Mouse (Mus musculus) embryo, embryonic 11.5 days (tissue): ENCODE results near the gene Prr5l.

Source experiments
- DNase-seq: peaks from one replicate; pipeline ENCODE4 v3.0.0-alpha.2; 2012; ENCODE audit warnings: low read depth, low spot score

Prr5l gene

DNA sequence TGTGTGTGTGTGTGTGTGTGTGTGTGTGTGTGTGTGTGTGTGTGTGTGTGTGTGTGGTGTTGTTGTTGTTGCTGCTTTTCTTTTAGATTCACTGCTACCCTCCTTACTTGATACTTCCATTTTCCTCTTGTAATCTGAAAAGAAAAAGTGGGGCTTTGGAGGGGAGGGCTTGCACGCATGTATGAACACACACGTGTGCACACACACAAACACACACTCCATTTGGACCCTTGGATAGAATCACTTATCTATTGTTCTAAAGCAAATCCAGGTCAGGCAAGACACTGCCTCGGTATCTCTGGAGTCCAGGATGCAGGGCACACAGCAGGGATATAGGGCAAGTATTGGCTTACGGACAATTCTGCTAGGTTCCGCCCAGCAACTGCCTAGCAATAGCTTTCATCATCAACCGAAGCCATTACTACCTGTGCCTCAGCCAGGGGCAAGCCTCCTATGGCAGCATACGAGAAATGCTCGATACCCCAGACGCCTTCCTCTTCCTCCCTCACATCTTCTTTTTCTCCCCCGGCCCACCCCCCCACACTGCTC, 159.4 kb downstream of the Prr5l start:
- no peak for DNase-seq

DNA sequence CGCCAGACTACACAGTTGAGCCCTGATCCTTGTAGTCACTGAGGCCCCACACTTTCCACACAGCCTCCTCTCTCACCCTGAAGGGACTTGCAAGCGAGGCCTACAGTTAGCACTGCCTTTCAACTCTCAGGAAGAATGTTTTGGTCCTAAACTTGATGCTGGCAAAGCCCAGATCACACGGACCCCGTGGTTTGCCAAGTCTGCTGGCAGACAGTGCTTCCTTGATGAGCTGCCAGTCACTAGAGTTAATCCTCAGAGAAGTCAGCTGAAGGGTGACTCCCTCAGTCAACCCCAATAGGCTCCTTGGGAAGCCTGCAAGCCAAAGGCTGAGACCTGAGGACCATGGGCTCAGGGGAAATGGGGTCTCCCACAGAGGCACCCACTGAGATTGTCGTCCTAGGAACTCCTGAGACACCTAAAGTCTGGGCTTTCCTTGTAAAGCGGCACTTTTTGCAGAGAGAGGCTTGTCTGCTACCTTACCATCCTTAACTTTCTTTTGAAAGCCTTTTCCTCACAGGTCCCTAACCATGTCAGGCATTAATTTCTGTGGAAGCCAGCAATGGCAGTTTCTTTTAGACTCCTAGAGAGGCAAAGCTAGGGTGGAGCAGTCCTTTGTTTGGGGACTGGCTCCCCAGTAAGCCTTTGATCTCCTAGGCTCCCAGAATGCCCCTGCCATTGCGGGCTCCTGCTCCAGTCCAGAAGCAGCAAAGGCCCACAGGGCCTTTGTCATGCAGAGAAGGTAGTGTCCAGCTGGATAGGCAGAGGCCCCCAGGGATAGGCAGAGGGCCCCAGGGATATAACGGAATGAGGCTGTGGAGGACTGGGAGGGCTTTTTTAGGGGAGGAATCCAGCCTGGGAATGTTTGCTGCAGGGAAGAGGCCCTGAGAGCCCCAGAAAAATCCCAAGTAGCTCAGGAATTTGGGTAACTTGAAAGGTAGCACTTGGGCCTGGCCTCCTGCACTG, 160.2 kb downstream of the Prr5l start:
- DNase-seq: peak; percentile 24

DNA sequence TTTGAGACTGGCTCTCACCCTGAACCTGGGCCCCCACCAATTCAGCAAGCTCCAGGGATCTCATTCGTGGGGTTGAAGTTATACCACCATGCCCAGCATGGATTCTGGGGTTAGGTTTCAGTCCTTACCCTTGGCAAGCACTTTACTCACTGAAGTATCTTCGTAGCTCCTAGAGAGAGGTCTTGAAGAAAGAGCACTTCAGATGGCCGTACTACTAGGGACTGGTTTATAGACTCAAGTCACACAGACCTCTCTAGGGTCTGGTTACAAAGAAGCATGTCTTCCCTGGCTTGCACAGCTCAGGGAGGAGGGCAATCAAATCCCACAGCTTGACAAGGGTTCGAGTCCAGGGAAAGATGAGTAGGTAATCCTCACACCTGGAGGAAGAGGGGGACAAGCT, 161.0 kb downstream of the Prr5l start:
- no peak for DNase-seq

DNA sequence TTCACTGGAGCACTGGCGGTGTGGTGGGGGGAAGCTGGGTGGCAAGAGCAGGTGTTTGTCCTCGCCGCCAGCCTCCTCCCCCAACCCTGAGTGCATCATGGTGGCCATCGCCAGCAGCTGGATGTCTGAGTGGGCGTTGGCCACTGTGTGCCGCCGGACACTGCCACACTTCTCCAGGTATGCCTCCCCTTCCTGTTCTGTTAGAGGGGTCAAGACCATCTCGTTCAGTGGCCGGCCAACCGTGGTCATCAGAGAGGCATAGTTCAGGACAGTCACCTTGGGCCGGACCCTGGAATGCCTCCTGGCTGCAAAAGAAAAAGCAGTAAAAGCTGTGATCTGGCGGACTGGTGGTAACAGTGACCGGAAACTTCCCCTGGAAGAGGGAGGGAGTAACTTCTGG, 165.7 kb downstream of the Prr5l start:
- no peak for DNase-seq

DNA sequence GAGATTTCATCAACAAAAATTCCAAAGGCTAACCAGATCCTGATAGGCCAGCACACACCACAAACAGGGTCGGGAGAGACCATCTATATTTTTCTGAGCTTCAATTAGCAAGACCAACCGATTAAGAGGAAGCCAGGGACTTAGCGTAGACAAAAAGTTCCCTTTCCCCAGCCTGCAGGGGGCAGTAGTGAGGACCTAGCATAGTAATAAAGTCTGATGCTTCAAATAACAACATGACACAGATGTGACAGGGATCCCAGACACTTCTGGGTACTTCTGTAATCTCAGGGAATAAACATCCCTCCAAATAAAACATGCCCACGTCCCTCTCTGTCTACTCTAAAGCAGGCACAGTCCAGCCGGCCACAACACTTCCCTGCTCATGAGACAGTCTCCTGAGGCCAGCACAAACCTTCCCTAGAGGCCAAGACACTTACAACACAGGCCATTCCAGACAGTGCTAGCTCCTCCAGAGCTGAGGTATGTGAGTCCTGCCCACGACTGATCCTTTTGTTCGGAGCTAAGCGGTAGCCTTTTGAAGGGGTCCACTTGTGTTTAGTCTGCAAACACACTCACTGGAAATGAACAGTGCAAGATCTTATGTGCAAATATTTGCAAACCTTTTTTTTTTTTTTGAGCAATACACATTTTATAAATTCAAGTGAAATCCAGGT, 167.0 kb downstream of the Prr5l start:
- no peak for DNase-seq

DNA sequence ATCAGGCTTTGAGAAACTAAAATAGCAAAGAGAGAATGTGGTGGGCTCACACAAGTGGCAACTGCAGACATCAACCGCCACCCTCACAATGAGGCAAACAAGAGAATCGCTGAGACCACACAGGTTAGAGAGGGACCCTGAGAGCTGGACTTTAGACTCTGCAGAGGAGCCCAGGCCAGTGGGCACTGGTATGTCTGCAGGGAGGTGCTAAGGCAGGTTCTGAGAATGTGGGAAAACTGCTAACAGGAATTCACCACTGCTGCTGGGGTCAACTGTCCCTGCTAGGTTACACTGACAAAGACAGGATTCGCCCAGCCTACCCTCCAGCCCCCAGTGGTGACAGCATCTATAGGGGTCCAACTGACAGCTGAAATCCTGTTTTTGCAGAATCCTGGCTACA, 171.2 kb downstream of the Prr5l start:
- DNase-seq: no peak

DNA sequence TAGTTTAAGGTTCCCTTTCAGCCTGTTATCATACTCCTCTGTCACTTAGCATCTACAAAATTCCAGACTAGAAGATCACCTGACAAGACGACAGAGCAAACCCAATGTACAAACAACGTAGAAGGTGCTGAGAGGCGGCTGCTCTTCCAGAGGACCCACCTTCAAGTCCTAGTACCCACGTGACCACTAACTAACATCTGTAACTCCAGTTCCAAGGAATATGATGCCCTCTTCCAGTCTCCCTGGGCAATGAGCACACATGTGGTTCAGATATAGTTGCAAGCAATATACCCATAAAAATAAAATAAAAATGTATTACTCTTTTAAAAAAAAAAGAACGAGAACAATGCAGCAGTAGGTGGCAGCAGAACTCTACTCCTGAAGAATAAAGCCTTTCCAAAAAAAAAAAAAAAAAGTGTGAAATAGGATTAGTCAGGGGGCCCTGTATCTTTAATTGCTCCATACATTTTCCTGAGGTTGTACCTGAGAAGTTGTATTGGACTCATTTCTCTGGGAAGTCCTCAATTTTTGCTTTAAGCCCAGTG, 176.8 kb downstream of the Prr5l start:
- DNase-seq: no peak

DNA sequence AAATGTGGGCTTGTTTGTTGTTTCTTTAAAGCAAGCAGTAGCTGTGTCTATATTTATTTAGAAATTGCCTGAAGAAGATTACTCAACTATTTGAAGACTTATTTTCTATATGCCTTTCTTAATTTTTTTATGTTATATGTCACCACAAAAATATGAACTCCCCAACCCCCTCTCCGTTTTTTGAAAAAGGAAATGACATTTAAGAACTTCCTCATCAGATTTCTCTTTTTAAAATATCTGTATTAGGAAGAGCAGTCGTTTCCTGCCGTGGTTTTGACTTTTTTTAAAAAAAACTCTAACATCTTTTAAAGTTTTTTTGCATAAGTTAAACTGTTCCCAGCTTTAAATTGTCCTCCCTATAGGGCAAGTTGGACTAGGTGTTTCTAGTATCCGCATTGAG, 183.5 kb downstream of the Prr5l start:
- no peak for DNase-seq

DNA sequence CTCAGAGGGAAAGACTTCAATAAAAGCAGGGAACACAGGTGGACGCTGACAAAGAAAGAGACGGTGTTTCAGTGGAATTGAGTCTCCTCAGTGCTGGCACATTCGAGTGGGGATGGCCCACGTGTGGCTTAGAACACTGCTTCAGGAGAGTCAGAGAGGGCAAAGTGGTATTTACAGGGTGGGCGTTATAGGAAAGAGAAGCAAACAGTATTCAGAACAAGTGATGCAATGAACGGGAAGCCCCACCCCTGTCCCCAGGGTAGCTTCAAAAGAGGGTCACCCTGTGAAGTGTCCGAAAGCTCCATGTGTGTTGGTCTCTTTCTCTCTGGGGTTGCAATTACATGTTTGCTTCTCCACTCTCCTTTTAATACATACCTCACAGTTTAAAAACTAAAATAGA, 187.2 kb downstream of the Prr5l start:
- DNase-seq: no peak

DNA sequence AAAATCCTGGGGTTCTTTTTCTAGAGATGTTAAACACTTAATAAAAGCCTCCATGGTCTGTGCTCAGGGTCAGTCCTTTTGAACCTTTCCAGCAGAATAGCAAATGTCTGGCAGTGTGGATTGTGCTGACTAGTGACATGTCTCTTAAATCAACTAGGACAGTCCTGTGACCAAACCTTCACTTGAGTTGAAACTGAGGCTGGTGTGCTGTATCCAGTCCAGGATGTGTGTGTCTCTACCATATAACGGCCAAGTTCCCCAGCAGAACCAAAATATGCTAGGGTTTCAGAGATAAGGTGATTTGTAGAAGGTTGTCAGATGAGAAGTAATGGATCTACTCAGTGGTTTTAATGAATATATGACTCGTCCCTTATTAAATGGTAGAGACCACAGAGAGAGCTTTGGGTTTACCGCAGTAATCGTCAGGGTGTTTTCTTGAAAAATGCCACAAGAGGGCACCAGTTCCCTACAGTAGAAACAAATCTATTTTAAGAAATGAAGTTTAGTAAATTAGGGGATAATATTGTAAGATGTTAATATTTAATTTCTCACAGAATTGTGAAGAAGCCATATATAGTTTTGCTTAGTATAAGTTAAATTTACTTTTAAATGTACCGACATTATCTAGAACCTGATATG, 189.1 kb downstream of the Prr5l start:
- no peak for DNase-seq

DNA sequence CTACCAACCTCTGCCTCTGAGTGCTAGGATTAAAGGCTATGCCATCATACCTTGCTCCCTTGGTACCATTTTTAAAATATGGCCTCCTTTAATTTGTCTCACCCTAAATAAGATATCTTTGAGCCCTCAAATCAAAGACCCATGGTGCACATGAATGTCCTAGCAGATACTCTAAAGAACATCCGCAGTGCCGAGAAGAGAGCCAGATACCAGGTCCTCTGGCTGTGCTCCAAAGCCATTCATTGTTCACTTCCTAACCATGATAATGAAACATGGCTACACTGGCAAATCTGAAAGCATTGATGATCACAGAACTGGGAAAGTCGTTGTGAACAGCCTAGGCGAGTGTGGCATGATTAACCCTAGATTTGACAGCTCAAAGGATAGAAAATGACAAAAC, 189.8 kb downstream of the Prr5l start:
- DNase-seq: no peak

DNA sequence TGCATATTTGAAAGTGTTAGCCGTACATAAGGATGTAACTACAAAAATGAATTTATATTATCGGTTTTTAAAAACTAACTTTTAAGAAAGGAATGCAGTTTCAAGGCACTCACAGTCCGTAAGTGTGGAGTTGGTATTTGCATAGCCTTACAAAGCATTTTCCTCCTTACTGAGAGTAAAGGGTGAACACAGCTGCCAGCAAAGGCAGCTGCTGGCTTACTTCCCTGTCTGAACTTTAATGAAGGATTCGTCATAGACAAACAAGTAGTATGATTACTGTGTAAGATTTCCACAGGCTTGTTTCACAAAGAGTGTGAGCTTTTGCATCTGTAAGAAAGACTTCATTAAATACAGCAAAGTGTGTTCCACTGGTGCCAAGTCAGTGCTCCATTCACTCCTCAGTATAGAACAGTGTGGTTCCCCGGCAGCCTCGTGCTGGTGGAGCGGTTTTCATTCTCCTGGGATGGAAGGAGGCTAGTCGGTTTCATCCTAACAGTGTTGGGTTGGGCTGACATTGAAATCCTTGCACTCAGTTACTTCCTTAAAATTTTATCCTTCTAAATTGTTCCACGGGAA, 192.5 kb downstream of the Prr5l start:
- DNase-seq: no peak

DNA sequence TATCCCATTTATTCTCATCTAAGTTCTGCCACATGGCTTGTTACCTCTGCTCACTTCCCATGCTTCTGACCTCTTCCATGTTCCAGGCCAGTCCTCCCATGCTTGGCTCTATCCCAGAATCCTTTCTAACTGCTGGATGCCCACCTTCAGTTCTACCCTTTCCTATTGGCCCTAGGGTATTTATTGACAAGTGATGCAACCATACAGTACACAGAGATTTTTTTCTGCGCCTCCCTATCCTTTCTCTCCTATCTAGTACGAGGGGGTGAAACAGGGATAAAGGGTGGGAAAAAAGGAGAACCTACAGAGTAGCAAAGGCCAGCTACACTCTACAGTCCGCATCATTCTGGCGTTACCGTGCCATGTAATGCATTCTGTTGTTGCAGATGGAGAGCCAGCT, 194.8 kb downstream of the Prr5l start:
- DNase-seq: no peak

DNA sequence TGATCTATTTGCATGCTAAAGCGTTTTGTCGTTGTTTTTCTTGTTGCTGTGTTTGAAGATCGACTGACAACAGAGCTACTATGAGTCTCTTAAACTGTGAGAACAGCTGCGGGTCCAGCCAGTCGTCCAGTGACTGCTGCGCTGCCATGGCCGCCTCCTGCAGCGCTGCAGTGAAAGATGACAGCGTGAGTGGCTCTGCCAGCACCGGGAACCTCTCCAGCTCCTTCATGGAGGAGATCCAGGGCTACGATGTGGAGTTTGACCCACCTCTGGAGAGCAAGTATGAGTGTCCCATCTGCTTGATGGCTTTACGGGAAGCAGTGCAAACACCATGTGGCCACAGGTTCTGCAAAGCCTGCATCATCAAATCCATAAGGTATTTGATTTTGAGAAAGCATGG, 198.4 kb downstream of the Prr5l start:
- no peak for DNase-seq

DNA sequence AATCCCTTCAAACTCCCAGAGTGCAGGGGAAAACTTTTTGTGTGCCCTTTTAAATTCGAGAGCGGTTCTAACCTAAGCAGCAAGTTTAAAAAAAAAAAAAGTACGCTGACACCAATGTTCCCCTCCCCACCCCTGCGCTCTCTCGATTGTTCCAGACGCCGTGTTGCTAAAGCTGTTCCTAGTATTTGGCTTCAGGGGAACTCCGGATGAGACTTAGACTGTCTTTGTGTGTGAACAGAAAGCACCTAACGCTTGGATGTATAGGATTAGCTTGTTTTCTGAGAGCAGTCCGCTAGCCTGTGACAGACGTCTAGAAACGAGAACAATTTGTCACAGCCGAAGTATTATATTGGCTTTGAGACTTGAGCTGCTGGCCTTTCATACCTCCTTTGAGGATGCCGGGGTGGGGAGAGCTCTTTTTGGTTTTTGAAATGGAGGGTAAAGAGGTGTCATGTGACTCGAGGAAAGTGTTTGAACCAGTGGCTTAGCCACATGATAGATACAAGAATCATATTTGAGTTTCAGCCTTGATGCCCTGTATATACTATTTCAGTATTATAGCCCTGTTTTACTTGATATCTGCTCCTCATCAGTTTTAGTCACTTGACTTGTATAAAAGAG, 203.6 kb downstream of the Prr5l start:
- DNase-seq: no peak

DNA sequence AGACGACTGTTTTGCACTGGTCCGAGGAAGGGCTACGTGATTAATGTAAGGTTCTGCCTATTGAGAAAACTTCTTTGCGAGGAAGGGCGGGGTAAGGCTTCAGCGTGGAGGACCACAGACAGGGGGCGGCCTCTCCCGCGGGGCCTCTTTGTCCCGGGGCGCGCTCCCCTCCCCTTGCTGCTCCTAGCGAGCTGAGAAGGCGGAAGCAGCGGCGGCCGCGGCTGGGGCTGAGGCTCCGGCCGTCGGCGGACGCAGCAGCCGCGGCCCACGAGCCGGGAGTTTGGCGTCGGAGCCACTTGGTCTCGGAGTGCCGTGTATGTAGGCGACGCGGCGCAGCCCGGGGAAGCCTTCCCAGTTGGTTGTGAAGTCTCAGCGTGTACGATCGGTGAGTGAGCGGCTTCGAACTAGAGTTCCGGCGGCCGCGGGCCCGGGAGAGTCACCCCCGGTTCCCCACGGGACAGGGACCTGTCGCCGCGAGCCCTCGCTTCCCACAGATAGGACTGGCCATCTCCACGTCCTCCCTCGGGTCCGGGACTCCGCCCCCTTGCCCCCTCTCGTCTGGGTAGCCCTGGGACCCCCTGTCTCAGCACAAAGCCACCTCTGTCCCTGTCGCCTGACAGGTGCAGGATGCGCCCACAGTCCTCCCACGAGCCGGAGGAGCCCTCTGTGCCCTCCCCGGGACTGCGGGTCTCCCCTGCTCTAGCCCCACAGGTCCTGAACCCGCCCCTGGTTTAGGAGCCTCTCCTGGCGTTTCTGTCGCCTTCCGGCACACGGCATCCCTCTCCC, 204.4 kb downstream of the Prr5l start, which contains the start of gene Traf6:
Gene Traf6, plus strand, starts transcription at position 194 of the 786 bp plus-strand sequence.
- DNase-seq: peak; percentile 67

DNA sequence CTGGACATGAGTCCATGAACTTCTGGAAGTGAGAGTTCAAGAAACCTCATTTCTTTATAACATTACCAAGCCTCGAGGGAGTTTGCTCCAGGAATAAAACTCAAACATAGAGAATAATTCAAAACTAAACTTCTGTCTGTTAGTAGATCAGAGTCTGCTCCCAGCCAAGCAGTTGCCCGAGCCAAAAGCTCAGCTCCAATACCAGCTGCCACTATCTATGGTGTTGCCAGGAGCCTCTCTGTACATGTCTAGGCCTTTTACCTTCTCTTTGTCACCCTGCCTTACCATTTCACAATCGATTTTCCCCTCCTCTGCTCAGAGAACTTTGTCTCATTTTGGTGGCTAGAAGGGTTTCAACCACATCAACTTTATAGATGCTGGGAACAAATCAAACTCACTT, 209.3 kb downstream of the Prr5l start:
- DNase-seq: no peak

DNA sequence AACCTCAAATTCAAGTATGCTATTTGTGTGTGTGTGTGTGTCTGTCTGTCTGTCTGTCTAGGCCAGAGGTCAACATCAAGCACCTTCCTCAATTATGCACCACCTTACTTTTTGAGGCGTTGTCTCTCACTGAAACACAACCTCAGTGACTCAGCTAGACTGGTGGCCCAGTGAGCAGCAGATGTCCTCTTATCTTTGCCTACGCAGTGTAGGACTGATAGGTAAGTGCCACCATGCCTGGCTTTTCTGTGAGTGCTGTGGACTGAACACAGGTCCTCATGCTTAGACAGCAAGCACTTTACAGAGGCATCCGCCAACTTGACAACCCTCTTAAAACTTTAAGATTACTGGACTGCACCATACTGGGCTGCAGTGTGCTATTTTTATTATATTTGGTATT, 214.1 kb downstream of the Prr5l start:
- DNase-seq: no peak

DNA sequence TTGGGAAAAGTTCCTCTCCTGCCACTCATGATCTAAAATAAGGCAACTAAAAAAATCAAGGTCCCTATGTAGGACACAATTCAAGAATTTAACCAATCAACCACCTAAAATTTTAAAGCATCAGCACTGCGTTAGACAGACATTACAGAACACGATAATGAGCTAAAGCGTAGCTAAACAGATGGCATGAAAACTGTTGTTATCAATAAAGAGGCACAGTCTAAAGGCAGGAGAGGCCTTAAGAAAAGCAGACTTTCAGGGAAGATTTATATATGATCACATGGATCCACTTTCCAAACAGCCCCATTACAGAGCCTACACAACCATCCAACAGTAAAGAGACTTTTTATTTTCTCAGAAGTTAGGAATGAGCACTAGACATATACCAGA, 217.1 kb downstream of the Prr5l start:
- no peak for DNase-seq

DNA sequence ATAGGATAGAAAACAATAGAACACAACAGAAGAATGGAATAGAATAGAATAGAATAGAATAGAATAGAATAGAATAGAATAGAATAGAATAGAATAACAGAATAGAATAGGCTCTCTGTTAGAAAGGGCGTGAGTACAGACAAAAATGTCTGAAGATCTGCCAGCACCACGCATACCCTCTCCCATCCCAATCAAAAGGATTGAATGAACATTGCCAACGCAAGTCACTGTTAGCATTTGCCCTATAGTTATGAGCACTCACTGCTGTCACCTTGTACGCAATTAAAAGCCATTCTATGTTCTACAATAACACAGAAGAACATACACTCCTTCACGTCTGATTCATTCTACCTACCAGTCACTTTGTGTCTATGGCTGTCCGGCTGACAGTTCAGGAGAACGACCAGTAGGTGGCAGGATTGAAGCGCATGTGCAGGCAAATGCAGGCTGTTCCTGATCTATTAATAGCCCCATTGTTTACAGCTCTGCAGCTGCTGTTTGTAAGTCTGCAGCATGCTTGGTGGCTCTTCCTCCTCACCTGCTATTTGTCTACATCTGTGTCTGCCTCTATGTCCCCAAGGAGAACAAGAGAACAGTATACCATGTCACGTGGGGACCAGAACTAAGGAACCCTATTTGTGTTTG, 217.6 kb downstream of the Prr5l start:
- DNase-seq: peak; percentile 68
